Mouse (Mus musculus) MN1 (cell line): ENCODE results near the gene Duox2.
A peak's percentile ranks its signal among the peaks of the same experiment; 100 is the strongest.

Experiments used
- DNase-seq: peaks from one replicate; pipeline ENCODE4 v3.0.0-alpha.2; 2016; ENCODE audit warnings: low spot score

Gene Duox2

GRCm38 (mm10) chr2:122236321-122236720 is 61.9 kb downstream of the Duox2 start:
- no peak for DNase-seq

DNA sequence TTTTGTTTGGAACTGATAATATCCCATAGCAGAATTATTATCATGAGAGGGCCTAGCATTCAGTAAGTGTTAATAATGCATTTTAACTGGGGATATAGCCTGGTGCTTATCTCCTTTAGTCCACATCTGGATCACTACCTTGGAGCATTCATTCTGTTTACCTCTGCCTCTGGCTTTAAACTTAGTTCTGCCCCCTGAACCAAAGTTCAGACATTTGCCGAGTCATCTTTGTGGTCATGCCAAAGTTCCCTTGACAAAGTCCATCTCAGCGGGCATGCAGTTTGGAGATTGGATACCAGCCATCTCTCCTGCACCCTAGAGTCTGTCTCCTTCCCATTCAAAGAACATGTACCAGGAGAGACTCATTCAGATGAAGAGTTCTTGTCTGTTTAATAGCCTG is 62.8 kb downstream of the Duox2 start:
- DNase-seq, result no peak

- peak; percentile 78 for DNase-seq
Measured at GRCm38 (mm10) chr2:122234611-122235288, 63.5 kb downstream of the Duox2 start, which contains the start of gene Sord. Sord (plus strand) TSS chr2:122234749.

- peak; percentile 73 for DNase-seq
Measured at GRCm38 (mm10) chr2:122233759-122234557, 64.3 kb downstream of the Duox2 start.

DNA sequence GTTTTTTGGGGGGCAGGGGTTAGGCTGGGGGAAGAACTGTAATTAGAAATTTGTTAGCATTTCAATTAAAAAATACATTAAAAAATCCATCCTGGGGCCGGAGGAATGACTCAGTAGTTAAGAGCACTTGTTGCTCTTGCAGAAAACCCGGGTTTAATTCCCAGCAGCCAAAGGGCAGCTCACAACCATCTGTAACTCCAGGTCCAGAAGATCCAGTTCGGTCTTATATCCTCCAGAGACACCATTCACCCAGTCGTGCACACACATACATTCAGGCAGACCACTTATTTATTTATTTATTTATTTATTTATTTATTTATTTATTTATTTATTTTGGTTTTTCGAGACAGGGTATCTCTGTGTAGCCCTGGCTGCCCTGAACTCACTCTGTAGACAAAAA is 64.9 kb downstream of the Duox2 start:
- peak; percentile 41 for DNase-seq

DNA sequence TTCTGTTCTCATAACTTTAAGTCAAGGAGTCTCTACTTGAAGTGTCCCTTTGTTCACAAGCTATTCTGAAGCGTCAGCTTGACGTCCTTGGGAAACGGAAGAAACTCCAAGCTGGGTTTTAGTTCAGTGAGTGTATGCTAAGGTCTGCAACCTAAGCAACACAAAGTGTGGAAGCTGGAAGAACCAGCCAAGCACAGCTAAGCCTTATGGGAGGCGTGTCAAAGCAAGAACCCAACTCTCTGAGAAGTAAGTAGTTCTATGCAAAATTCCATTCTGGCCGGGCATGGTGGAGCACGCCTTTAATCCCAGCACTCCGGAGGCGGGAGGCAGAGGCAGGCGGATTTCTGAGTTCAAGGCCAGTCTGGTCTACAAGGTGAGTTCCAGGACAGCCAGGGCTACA is 66.6 kb downstream of the Duox2 start:
- DNase-seq, result no peak

DNA sequence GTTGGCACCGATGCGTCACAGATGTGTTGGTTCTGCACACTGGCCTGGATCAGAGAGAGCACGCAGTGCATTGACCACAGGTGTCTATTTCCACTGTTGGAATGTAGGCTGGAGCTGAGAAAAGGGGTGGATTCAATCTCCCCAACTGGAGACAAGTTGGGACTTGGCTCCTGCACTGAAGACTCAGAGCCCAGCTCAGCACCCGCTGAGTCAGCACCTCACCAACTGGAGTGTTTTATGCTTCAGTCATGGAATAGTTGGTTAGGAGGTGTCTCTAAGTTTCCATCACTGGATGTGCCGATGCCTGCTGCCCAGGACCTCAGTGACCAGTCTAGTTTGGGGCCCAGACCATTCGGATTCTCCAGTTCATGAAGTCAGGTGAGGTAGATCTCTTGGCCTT is 67.9 kb downstream of the Duox2 start:
- no peak for DNase-seq
